Mouse (Mus musculus) spleen, postnatal 10 days (tissue): ENCODE measurements at regions not wholly inside any gene's neighbourhood (a gene's known extent, or its start where the extent isn't known, plus 50 kb on each side); places are given as distances from the start of the nearest gene placed in this dataset.

Experiments used
- DNase-seq, 2 experiments: peaks; one replicate each; pipeline ENCODE4 v3.0.0; 2021 to 2022; ENCODE audit warnings: low spot score in 2 of 2

DNA sequence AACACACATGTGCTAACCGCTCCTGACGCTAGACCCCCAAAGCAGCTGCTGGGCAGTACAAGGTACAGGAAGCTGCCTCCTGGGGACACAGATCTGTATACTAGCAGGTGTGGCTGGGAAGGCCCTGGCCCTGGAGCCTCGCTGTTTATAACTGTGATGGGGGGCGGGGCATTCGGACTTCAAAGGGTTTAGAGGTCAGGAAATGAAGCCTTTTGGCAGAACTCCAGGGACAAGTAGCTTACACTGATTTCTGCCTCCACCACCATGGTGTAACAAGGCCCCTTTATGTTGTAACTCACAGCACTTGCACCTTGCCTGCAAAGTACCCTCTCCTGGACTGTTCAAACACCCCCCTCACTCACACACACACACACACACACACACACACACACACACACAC, 215.5 kb upstream of the Rreb1 start:
- DNase-seq, result peak in 1 of 2 experiments; percentile 31

- no peak for DNase-seq
These were observed 209.1 kb upstream of the Rreb1 start for GRCm38 (mm10) chr13:37569051-37569450.

- no peak for DNase-seq
These were observed 208.7 kb upstream of the Rreb1 start for GRCm38 (mm10) chr13:37569486-37569885.

DNA sequence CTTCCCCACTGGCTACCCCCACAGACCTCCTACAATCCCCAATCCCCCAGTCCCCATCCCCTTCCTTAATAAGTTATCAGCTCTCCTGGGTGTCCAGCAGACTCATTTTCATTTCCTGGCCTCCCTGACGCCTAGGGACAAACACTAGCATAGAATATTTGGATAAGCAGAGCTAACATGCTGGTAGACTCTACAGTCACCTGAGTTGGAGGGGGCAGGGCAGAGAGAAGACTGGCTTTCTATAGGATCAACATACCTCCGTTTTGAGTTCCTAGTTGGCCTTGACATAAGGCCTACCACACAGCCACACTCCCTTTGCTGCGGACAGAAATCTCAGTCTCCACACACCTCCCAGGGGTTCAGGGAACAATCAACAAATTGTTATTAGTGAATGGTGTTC, 205.2 kb upstream of the Rreb1 start:
- DNase-seq, result no peak

- no peak for DNase-seq
These were observed 199.0 kb upstream of the Rreb1 start for GRCm38 (mm10) chr13:37579231-37579630.

GRCm38 (mm10) chr13:37579775-37580174, 198.4 kb upstream of the Rreb1 start:
- no peak for DNase-seq

GRCm38 (mm10) chr13:37580806-37581205, 197.4 kb upstream of the Rreb1 start:
- no peak for DNase-seq

- DNase-seq, result no peak
These were observed 196.8 kb upstream of the Rreb1 start for GRCm38 (mm10) chr13:37581374-37581773.

DNA sequence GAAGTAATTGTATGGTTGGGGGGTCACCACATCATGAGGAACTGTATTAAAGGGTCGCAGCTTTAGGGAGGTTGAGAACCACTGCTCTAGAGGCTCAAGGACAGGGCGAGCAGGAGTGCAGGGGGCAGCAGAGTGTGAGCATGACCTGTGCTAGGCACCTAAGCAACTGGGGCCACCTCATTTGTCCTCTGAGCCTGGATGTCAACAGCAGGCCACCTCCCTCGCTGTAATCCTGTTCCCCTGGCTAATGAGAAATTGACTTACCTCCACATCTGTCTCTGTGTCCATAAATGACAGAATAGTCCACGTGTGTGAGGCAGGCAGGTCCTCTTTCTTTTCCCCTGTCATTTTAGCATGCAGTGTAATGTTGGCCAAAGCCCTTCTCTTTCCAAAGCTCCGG, 192.7 kb upstream of the Rreb1 start:
- DNase-seq, result no peak

DNA sequence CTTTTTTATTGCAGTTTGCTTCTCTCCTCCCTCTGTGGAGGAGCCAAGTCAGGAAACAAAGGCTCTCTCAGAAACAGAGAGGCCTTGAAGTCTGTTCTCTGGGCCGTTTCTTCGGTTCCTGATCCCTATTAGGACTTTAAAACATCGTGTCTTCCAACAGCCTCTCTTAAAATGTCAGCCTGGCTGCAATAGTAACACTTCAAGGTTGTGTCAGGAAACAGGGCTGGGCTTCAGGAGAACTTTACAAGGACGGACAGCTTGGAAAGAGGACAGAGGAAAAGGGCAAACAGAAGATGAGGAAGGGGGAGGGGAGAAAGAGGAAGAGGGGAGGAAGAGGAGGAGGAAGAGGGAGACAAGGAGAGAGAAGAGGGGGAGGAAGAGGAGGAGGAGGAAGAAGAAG, 191.7 kb upstream of the Rreb1 start:
- no peak for DNase-seq

DNA sequence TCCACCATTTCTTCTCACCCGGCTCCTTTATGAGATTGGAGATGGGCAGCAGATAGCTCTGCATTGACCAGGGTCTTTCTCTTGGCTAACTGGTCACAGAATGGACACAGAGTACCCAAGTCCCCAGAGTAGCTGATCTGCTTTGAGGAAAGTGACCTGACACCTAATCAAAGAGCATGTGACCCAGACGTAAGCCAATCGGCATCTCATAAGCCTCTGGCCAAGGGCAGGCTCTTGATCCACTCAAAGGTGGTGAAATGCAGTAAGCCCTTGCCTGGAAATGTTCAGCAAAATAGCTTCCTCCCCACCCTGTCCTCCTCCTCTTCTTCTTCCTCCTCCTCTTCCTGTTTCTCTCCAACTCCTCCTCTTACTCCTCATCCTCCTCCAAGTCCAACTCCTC, 190.3 kb upstream of the Rreb1 start:
- no peak for DNase-seq

DNA sequence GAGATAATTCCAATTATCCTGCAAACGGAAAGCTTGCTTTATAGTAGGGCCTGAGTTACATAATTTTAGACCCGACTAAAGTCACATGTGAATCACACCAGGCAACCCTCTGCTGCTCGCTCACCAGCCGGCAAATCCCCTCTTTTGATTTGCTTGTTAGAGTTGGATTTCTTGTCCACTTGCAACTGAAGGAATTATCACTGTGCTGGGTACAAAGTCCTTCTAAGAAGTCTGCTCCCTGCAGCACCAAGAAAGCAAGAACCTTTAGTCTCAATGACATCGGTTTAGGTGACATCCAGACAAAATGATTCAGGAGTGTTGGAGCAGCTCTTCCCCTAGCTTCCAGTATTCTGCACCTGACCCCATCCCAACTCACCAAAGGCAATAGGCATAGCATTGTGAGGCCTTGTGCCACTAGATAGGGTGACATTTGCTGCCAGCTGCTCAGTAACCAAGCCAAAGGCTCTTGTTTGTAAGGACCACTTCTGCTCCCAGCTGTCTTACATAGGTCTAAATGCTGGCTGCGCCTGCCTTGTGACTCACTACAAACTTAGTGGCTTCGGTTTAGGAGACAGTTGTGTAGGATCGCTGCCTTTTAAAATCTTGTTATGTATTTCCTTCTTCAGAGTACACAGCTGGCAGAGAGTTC, 189.5 kb upstream of the Rreb1 start:
- DNase-seq, result no peak

- DNase-seq, result no peak
These were observed 186.1 kb upstream of the Rreb1 start for GRCm38 (mm10) chr13:37592149-37592548.

GRCm38 (mm10) chr13:37595196-37595595, 183.0 kb upstream of the Rreb1 start:
- peak in 1 of 2 experiments; percentile 21 for DNase-seq

GRCm38 (mm10) chr13:37597575-37597974, 180.6 kb upstream of the Rreb1 start:
- no peak for DNase-seq

- no peak for DNase-seq
These were observed 179.9 kb upstream of the Rreb1 start for GRCm38 (mm10) chr13:37598165-37598775.

DNA sequence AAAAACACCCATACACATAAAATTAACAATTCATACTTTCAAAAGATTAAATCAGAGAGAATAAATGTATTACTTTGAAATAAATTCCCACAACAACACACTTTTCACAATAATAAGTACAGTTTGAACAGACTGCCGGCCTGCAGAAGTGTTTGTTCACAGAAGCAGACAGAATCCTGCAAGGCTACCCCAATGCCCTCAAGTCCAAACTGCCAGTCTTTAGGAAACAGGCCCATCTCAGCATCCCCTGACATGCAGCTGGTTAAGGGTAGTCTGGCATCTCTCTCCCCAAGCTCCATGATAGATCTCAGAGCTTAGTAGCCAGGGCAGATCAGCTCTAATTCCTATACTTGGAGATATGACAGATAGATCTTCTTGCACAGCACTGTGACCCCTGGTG, 178.5 kb upstream of the Rreb1 start:
- no peak for DNase-seq

GRCm38 (mm10) chr13:37600172-37600571, 178.0 kb upstream of the Rreb1 start:
- no peak for DNase-seq

- DNase-seq, result no peak
These were observed 177.1 kb upstream of the Rreb1 start for GRCm38 (mm10) chr13:37601068-37601467.

GRCm38 (mm10) chr13:37602256-37602655, 175.9 kb upstream of the Rreb1 start:
- no peak for DNase-seq

- DNase-seq, result no peak
These were observed 174.8 kb upstream of the Rreb1 start for GRCm38 (mm10) chr13:37603226-37603994.

DNA sequence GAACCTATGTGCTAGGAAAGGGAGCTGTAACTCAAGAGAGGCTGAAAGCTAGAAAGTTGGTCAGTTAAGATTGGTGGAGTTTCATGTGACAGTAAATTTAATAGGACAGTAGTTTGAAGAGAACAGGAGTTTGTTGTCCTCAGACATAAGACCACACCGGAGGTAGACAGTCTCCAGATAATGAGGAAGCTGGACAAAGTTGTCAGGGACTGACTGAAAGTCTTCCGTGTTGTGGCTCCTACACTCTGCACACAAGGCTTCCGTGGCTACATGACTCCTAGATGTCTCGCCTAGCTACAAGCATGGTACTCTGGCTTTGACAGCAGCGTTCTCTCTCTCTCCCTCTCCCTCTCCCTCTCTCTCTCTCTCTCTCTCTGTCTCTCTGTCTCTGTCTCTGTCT, 171.9 kb upstream of the Rreb1 start:
- no peak for DNase-seq

- DNase-seq, result no peak
These were observed 169.1 kb upstream of the Rreb1 start for GRCm38 (mm10) chr13:37609085-37609484.
